Mouse (Mus musculus) embryonic fibroblast, embryonic 13.5 days (primary cell): ENCODE results near the gene Rrp12.

Source experiments
- CTCF ChIP-seq: IDR thresholded peaks from 2 replicates; pipeline ENCODE4 v1.5.1; 2011; ENCODE audit warnings: mild to moderate bottlenecking, control low read depth, low read length, moderate library complexity, borderline replicate concordance; ENCODE audit not compliant: insufficient read depth
- POLR2A ChIP-seq: IDR thresholded peaks from 2 replicates; pipeline ENCODE4 v1.6.1; 2011; ENCODE audit warnings: low read depth, mild to moderate bottlenecking, control low read depth, low read length, moderate library complexity

DNA sequence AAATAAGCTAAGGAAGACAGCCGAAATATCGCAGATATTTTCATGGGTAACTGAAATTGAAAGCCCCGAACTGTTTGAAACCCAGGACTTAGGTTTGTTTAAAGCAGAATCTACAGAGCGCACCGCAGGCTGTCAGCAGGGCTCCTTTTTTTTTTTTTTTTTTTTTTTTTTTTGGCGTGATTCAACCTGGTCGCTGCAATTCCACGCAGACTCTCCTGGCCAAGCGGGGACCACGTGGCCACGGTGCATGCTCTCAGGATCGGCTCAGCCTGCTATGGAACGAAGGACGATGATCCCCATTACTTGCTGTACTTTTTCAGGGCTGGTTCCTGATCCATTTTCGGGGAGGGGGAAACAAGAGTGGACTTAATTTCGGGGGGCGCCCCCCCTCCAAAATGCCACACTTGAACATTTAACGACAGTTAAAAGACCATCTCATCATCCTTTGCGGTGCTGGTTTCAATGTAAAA, 64.8 kb downstream of the Rrp12 start:
- no peak for TF ChIP-seq CTCF
- no peak for TF ChIP-seq POLR2A
